Mouse (Mus musculus) cerebellum, adult 2 months (tissue): ENCODE results near the gene Gm45808. TPM values are rescaled to one million over a fixed set of nuclear protein-coding genes. Genes with fewer than 3 reads are reported as not detected.
A peak's percentile ranks its signal among the peaks of the same experiment; 100 is the strongest.

Experiments used
- DNase-seq, 2 experiments: peaks; one replicate each; pipeline ENCODE4 v3.0.0; 2021
- H3K27ac ChIP-seq: fragments of 200-500 bp; 2 replicates; pipeline ENCODE4 v1.5.1; 2012; ENCODE audit warnings: low read length, control low read depth, inconsistent platforms; ENCODE audit not compliant: insufficient read depth
- H3K27me3 ChIP-seq: fragments of 200-500 bp; 2 replicates; pipeline ENCODE4 v1.6.1; 2012; ENCODE audit warnings: inconsistent platforms, mild to moderate bottlenecking, low read length, moderate library complexity; ENCODE audit not compliant: control insufficient read depth, insufficient read depth
- H3K4me1 ChIP-seq: fragments of 200-500 bp; 2 replicates; pipeline ENCODE4 v1.6.1; 2011; ENCODE audit warnings: low read length; ENCODE audit not compliant: control insufficient read depth, insufficient read depth
- H3K4me3 ChIP-seq: fragments of 200-500 bp; replicated peaks from 2 replicates; pipeline ENCODE3; 2011; ENCODE audit warnings: mild to moderate bottlenecking, low read depth, low read length, control low read depth; ENCODE audit not compliant: insufficient read depth
- CTCF ChIP-seq: fragments of 200-500 bp; IDR thresholded peaks from 2 replicates; pipeline ENCODE4 v1.5.1; 2011; ENCODE audit warnings: low read depth, mild to moderate bottlenecking, control low read depth, low read length, moderate library complexity, borderline replicate concordance; ENCODE audit not compliant: insufficient read depth
- POLR2A ChIP-seq: fragments of 200-500 bp; IDR thresholded peaks from 2 replicates; pipeline ENCODE4 v1.6.1; 2011; ENCODE audit warnings: low read length, control low read depth, borderline replicate concordance; ENCODE audit not compliant: insufficient read depth
- WGBS: fragments of 180-500 bp; shearing (Covaris S2); methylation state at CpG from one replicate; pipeline ENCODE4 v1.1.7; 2018; 5-methylcytosine and 5-hydroxymethylcytosine counted together
- polyA plus RNA-seq: library from polyadenylated mRNA; depleted of rRNA; stranded (reverse); fragments of >200 nt; gene quantifications from 2 replicates; pipeline ENCODE4 v1.2.3, GENCODE M21; 2012

Gene Gm45808
- polyA plus RNA-seq, 1 experiment, result not detected

- WGBS, result 13% methylated on average over 12 of the region's 12 CpGs
- Histone ChIP-seq H3K27me3 (no peaks in the 10 kb centered on the region), H3K27ac (peak overlapping the region; percentile 95), H3K4me1 (peaks cover 13% of the 10 kb centered on the region), H3K4me3 (peak overlapping the region; percentile 77)
- TF ChIP-seq CTCF, result no peak
- TF ChIP-seq POLR2A, result no peak
- peak; percentile 40 to 48 for DNase-seq
These were observed 38.4 kb upstream of the Gm45808 start for GRCm38 (mm10) chr7:45524841-45525621.

DNA sequence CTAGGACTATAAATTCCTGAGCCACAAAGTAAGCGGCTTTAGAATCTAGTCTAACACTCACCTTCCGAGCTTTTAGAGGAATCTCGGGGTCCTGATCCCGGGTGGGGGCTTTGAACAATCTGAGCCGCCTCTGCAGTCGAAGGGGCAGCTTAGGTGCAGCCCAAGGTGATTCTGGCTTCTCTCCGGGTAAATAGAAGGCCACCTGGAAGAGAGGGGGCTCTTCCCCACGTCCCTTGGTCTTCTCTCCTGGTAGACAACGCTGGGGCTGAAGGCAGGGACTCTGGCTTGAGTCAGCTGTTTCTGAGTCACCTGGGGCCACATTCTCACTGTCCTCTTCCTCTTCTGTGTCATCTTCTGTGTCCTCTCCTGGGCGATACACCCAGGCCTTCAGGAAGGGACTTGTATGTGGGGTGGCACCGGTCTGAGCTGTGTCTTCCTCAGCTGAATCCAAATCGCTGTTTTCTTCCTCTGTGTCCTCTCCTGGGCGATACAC is 37.1 kb upstream of the Gm45808 start:
- Histone ChIP-seq H3K27ac (no peak overlapping the region), H3K4me3 (peak overlapping the region; percentile 19), H3K27me3 (no peaks in the 10 kb centered on the region), H3K4me1 (peaks cover 13% of the 10 kb centered on the region)
- peak in 1 of 2 experiments; percentile 12 for DNase-seq
- 81% methylated on average over 13 of the region's 13 CpGs for whole genome bisulfite sequencing
- no peak for TF ChIP-seq CTCF
- TF ChIP-seq POLR2A, result no peak

GRCm38 (mm10) chr7:45522957-45523676 is 36.5 kb upstream of the Gm45808 start:
- TF ChIP-seq POLR2A, result no peak
- TF ChIP-seq CTCF, result no peak
- 75% methylated on average over 18 of the region's 18 CpGs for WGBS
- DNase-seq, result peak in 1 of 2 experiments; percentile 37
- Histone ChIP-seq H3K4me3 (no peak overlapping the region), H3K27ac (no peak overlapping the region), H3K4me1 (peaks cover 13% of the 10 kb centered on the region), H3K27me3 (no peaks in the 10 kb centered on the region)

- no peak overlapping the region for H3K27ac ChIP-seq
- peaks cover 13% of the 10 kb centered on the region for H3K4me1 ChIP-seq
- no peak for TF ChIP-seq CTCF
- TF ChIP-seq POLR2A, result no peak
These were observed 35.7 kb upstream of the Gm45808 start for GRCm38 (mm10) chr7:45522194-45522752.

DNA sequence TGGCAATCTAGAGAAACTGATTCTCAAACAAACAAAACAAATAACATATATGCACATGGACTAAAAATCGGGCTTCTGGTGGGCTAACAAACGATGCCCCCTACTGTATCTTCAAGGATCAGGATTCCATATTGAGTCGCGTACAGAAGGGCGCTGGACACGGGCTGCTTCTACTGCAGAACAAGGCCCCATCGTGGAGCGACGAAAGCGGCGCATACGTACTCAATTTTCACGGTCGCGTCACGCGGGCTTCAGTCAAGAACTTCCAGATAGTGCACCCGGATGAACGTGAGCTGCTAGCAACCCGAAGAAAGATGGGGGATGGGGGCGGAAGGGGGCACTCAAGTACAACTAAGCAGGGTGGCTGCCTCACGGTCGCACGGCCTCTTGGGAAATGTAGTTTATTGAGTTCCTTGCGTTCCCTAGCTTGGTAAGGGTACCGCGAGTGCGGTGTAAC is 35.1 kb upstream of the Gm45808 start:
- under 1% methylated on average over 28 of the region's 28 CpGs for WGBS

More at GRCm38 (mm10) chr7:45522194-45522752, 35.7 kb upstream of the Gm45808 start:
- H3K4me3 ChIP-seq, result peak overlapping the region; percentile 84
- WGBS, result 52% methylated on average over 16 of the region's 16 CpGs
- DNase-seq, result no peak
- no peaks in the 10 kb centered on the region for H3K27me3 ChIP-seq

GRCm38 (mm10) chr7:45520605-45521004 is 34.0 kb upstream of the Gm45808 start:
- 90% methylated on average over 7 of the region's 7 CpGs for WGBS
- no peak overlapping the region for H3K4me3 ChIP-seq
- DNase-seq, result no peak
- TF ChIP-seq CTCF, result no peak
- no peak for TF ChIP-seq POLR2A
- H3K4me1 ChIP-seq, result peaks cover 13% of the 10 kb centered on the region
- no peak overlapping the region for H3K27ac ChIP-seq
- H3K27me3 ChIP-seq, result no peaks in the 10 kb centered on the region

More for the DNA sequence above, 35.1 kb upstream of the Gm45808 start:
- peak overlapping the region; percentile 84 for H3K4me3 ChIP-seq
- TF ChIP-seq CTCF, result peak; percentile 10; the same call in 1 of the 2 replicates
- TF ChIP-seq POLR2A, result peak; percentile 57; the same call in 1 of the 2 replicates
- H3K4me1 ChIP-seq, result peaks cover 13% of the 10 kb centered on the region
- peak; percentile 86 for DNase-seq
- H3K27ac ChIP-seq, result peak overlapping the region; percentile 67
- H3K27me3 ChIP-seq, result no peaks in the 10 kb centered on the region

DNA sequence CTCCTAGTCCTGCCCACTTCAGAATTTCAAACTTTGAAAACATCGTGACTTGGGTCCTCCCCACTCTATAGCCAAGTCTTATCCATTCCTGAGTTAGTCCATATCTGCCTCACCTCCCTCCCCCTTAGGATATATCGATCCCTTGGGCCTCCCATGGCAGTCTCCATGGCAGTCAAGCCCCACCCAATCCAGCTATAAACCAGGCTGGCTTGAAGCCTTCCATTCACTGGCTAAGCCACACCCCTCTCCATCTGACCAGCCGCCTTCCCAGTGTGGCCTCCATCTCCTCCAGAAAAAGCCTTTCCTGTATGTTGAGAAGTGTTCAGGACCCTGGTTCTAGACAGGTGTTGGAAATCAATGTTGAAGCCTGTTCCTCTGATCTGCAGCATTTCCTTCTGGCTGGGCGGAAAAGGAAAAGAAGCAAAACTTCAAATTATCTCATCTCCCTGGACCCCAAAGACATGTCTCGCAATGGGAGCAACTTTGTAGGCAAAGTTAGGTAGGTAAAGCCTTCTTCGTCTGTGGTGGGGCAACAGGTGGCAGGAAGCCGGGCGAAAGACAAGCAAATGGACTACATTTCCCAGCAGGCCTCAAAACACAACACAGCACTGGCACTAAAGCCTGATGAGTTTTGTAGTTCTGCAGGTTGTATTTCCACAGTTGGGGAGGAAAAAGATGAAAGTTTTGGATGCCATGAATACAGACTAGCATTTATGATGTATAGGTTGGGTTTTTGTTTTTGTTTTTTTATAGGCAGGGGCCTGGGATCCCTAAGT is 32.9 kb upstream of the Gm45808 start:
- TF ChIP-seq CTCF (no peak), POLR2A (no peak)
- no peak for DNase-seq
- WGBS, result 70% methylated on average over 8 of the region's 8 CpGs
- Histone ChIP-seq H3K4me1 (peaks cover 13% of the 10 kb centered on the region), H3K27me3 (no peaks in the 10 kb centered on the region), H3K4me3 (no peak overlapping the region), H3K27ac (no peak overlapping the region)
